Mouse (Mus musculus) MEL (cell line): ENCODE data around the gene A730009L09Rik. TPM values are rescaled to one million over a fixed set of nuclear protein-coding genes. Genes with fewer than 3 reads are reported as not detected.
A peak's percentile ranks its signal among the peaks of the same experiment; 100 is the strongest.

Experiments
- DNase-seq: peaks from one replicate; pipeline ENCODE4 v3.0.0; 2011; ENCODE audit warnings: low read depth, low spot score
- H3K27ac ChIP-seq: 2 replicates; pipeline ENCODE4 v1.5.1; 2012; ENCODE audit warnings: low read depth, mild to moderate bottlenecking, control low read depth, low read length, moderate library complexity; ENCODE audit not compliant: control insufficient read depth
- H3K27me3 ChIP-seq, 2 experiments: fragments of 150-350 bp in 1 of 2; sonication (generic) in 1 of 2; 2 replicates each; pipeline ENCODE4 v1.6.1; 2012; ENCODE audit warnings: low read length in 2 of 2, mild to moderate bottlenecking in 2 of 2, improper control_type of control experiment in 1 of 2, moderate library complexity in 1 of 2; ENCODE audit not compliant: insufficient read depth in 2 of 2, control insufficient read depth in 1 of 2
- H3K36me3 ChIP-seq, 2 experiments: 2 replicates each; pipeline ENCODE4 v1.6.1; 2012 to 2014; ENCODE audit warnings: low read length in 2 of 2, improper control_type of control experiment in 1 of 2, inconsistent platforms in 1 of 2, mild to moderate bottlenecking in 1 of 2; ENCODE audit not compliant: insufficient read depth in 2 of 2, control insufficient read depth in 1 of 2
- H3K4me1 ChIP-seq, 2 experiments: fragments of 150-350 bp in 1 of 2; sonication (generic) in 1 of 2; 2 replicates each; pipeline ENCODE4 v1.6.1; 2012; ENCODE audit warnings: low read length in 2 of 2, improper control_type of control experiment in 1 of 2, mild to moderate bottlenecking in 1 of 2; ENCODE audit not compliant: insufficient read depth in 2 of 2, control insufficient read depth in 1 of 2
- H3K4me3 ChIP-seq, 2 experiments: fragments of 150-350 bp in 1 of 2; sonication (generic) in 1 of 2; 2 replicates each; pipeline ENCODE4 v1.5.1; 2012; ENCODE audit warnings: low read depth in 2 of 2, low read length in 2 of 2, mild to moderate bottlenecking in 2 of 2, moderate library complexity in 2 of 2, control low read depth in 1 of 2, improper control_type of control experiment in 1 of 2; ENCODE audit not compliant: control insufficient read depth in 1 of 2, insufficient read depth in 1 of 2
- H3K79me2 ChIP-seq: 2 replicates; pipeline ENCODE4 v1.6.1; 2012; ENCODE audit warnings: mild to moderate bottlenecking, low read length, moderate library complexity; ENCODE audit not compliant: control insufficient read depth, poor library complexity, insufficient read depth
- H3K9ac ChIP-seq: 2 replicates; pipeline ENCODE4 v1.6.1; 2012; ENCODE audit warnings: low read depth, mild to moderate bottlenecking, control low read depth, low read length, moderate library complexity; ENCODE audit not compliant: control insufficient read depth, poor library complexity, severe bottlenecking
- H3K9me3 ChIP-seq: fragments of 150-350 bp; sonication (generic); replicated peaks from 2 replicates; pipeline ENCODE4 v1.6.1; 2012; ENCODE audit warnings: mild to moderate bottlenecking, low read length, improper control_type of control experiment, moderate library complexity; ENCODE audit not compliant: insufficient read depth
- CHD2 ChIP-seq: IDR thresholded peaks from 2 replicates; pipeline ENCODE4 v1.6.1; 2011; ENCODE audit warnings: low read length, improper control_type of control experiment
- ETS1 ChIP-seq: IDR thresholded peaks from 2 replicates; pipeline ENCODE4 v1.6.1; 2012; ENCODE audit warnings: low read depth, mild to moderate bottlenecking, inconsistent platforms, low read length, improper control_type of control experiment, moderate library complexity
- GABPA ChIP-seq: IDR thresholded peaks from 2 replicates; pipeline ENCODE4 v1.6.1; 2012; ENCODE audit warnings: low read depth, mild to moderate bottlenecking, inconsistent platforms, low read length, improper control_type of control experiment, moderate library complexity
- GATA1 ChIP-seq: IDR thresholded peaks from 2 replicates; pipeline ENCODE4 v1.6.1; 2011; ENCODE audit warnings: low read depth, low read length, improper control_type of control experiment
- MAX ChIP-seq: IDR thresholded peaks from 2 replicates; pipeline ENCODE4 v1.6.1; 2011; ENCODE audit warnings: low read length, improper control_type of control experiment
- NRF1 ChIP-seq: IDR thresholded peaks from 2 replicates; pipeline ENCODE4 v1.6.1; 2014; ENCODE audit warnings: low read depth, mild to moderate bottlenecking, inconsistent platforms, low read length, improper control_type of control experiment, moderate library complexity; ENCODE audit not compliant: poor library complexity, insufficient read depth, severe bottlenecking
- POLR2AphosphoS2 ChIP-seq: IDR thresholded peaks from 2 replicates; pipeline ENCODE4 v1.6.1; 2011; ENCODE audit warnings: low read length, improper control_type of control experiment
- RAD21 ChIP-seq: IDR thresholded peaks from 2 replicates; pipeline ENCODE4 v1.6.1; 2011; ENCODE audit warnings: mild to moderate bottlenecking, low read depth, low read length, improper control_type of control experiment
- RCOR1 ChIP-seq: IDR thresholded peaks from 2 replicates; pipeline ENCODE4 v1.6.1; 2012; ENCODE audit warnings: low read depth, mild to moderate bottlenecking, inconsistent platforms, low read length, improper control_type of control experiment
- SIN3A ChIP-seq: IDR thresholded peaks from 2 replicates; pipeline ENCODE4 v1.6.1; 2012; ENCODE audit warnings: low read length, improper control_type of control experiment, inconsistent platforms
- SMC3 ChIP-seq: IDR thresholded peaks from 2 replicates; pipeline ENCODE4 v1.6.1; 2011; ENCODE audit warnings: low read depth, low read length, improper control_type of control experiment
- TBP ChIP-seq: IDR thresholded peaks from 2 replicates; pipeline ENCODE4 v1.8.0; 2011; ENCODE audit warnings: low read depth, low read length, improper control_type of control experiment
- polyA plus RNA-seq, 2 experiments: library from polyadenylated mRNA; stranded (reverse) in 1 of 2; unstranded in 1 of 2; fragments of >175 nt in 1 of 2; fragments of >200 nt in 1 of 2; gene quantifications; 2 replicates each; pipeline versions ENCODE4 v1.2.1 to v1.2.4; 2012; ENCODE audit warnings: low replicate concordance in 2 of 2, low read depth in 1 of 2; ENCODE audit not compliant: insufficient read length in 2 of 2, insufficient read depth in 1 of 2, missing spikeins in 1 of 2
- total RNA-seq: library from RNA; depleted of rRNA; stranded (reverse); fragments of 300-350 nt; gene quantifications from 2 replicates; pipeline ENCODE4 v1.2.3, GENCODE M21; 2012

Gene A730009L09Rik
- total and polyA plus RNA-seq, 3 experiments = not detected

GRCm38 (mm10) chr16:84549122-84549521 is 34.2 kb downstream of the A730009L09Rik start:
- Histone ChIP-seq H3K27ac (no peak overlapping the region), H3K9me3 (no peaks in the 10 kb centered on the region), H3K36me3 (no peaks in the 10 kb centered on the region), H3K9ac (no peak overlapping the region), H3K4me3 (no peak overlapping the region), H3K4me1 (no peaks in the 10 kb centered on the region), H3K27me3 (no peaks in the 10 kb centered on the region), H3K79me2 (no peaks in the 10 kb centered on the region)
- no peak for DNase-seq
- TF ChIP-seq POLR2AphosphoS2 (no peak), CHD2 (no peak), ETS1 (no peak), RAD21 (no peak)

GRCm38 (mm10) chr16:84550445-84550844 is 35.5 kb downstream of the A730009L09Rik start:
- Histone ChIP-seq H3K27ac (no peak overlapping the region), H3K4me1 (no peaks in the 10 kb centered on the region), H3K36me3 (no peaks in the 10 kb centered on the region), H3K4me3 (no peak overlapping the region), H3K9me3 (no peaks in the 10 kb centered on the region), H3K79me2 (no peaks in the 10 kb centered on the region), H3K27me3 (no peaks in the 10 kb centered on the region), H3K9ac (no peak overlapping the region)
- no peak for DNase-seq
- TF ChIP-seq MAX (no peak), RCOR1 (no peak), RAD21 (0 out of 2 replicates have a peak, but pooled peaks have one; percentile 3)

- no peak for DNase-seq
- Histone ChIP-seq H3K4me1 (no peaks in the 10 kb centered on the region), H3K9me3 (no peaks in the 10 kb centered on the region), H3K9ac (no peak overlapping the region), H3K27ac (no peak overlapping the region), H3K79me2 (no peaks in the 10 kb centered on the region), H3K4me3 (no peak overlapping the region), H3K27me3 (no peaks in the 10 kb centered on the region), H3K36me3 (no peaks in the 10 kb centered on the region)
- TF ChIP-seq GATA1 (no peak), TBP (no peak), GABPA (no peak), SIN3A (no peak), SMC3 (no peak), NRF1 (no peak), ETS1 (no peak)
Measured at GRCm38 (mm10) chr16:84553981-84554380, 39.1 kb downstream of the A730009L09Rik start.
